Mouse (Mus musculus) gastrocnemius, postnatal 25 days (tissue): Measurements from ENCODE around the gene Plscr2. TPM values are rescaled to one million over a fixed set of nuclear protein-coding genes. Genes with fewer than 3 reads are reported as not detected.
"Not testable (repeated sequence)": the region's sequence is repeated elsewhere in the genome, so short reads cannot be mapped to it uniquely, and the experiment has no call there.

ENCODE experiments used
- DNase-seq: peaks from one replicate; pipeline ENCODE4 v3.0.0; 2022
- total RNA-seq, 2 experiments: library from RNA; stranded (reverse); gene quantifications; 1 replicate in 1 of 2; 2 replicates in 1 of 2; pipeline ENCODE4 v1.2.3; 2021

The Plscr2 gene
- total RNA-seq, 2 experiments from 2014 or later, result 1.3 to 1.5 TPM

DNA sequence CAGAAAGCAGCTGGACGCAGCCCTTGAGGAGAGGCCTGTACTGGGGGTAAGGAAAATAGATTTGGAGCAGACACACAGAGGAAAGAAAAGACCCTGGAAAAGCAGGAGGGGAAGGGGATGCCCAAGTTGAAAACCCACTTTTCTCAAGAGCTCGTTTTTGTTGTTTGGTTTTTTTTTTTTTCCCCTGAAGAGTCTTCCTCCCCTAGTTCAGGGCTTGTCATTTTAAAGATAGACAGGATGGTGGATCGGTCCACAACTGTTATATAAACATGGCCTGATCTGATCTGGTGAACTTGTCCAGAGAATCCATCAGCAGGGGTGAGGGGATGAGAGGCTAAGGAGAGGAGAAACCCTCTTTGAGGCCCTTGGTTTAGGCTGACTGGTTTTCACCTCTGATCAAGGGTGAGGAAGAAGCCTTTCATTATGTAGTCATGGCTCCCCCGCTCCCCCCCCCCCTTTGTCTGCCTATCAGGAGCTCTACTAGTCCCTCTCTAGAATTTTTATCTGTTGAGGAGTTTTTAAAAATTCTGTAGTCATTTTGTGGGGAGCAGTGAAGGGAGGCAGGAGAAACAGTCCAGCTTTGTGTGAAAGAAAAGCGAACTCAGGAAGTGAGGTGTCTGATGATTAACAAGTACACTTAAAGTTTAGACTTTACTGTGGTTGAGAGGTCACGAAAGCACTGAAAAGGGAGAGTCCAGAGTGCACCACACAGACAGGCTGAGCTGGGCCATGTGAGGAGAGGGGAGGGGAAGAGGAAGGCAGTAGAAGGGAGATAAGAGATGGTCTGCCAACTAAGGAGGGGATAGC is 1.2 kb upstream of the Plscr2 start:
- DNase-seq, result no peak

DNA sequence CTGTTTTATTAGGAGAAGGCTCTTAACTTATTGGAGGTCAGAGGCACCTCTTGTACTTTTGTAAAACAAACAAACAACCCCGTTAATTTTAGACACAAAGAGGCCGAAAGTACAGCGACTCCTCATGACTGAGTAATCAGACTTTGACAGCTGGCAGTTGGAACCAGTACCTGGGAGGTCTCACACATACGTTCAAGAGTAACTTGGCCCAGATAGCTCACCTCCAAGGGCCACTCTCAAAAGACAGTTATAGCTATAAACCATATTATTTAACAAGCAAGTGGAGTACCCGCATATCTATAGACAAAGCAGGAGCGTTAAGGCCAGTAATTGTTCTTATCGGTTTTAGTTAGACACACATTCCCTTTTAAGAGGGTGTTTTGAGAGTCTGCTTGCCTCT is 958 bp downstream of the Plscr2 start:
- DNase-seq, result no peak

DNA sequence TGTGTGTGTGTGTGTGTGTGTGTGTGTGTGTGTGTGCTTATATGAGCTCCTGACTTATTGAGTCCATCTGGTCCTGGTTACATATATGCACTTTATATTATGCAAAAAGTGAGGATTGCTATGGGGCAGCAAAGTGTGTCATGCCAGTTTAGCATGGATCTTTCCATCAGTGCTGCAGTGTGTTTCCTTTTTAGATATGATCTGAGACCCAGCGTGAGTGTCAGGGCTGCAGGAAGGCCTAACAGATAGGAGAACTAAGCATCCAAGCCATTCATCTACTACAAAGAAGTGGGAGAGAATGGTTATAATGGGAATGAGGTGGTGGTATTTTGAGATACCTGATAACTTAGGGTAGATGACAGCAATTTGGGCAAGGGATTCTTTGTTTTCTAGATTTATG is 4.6 kb downstream of the Plscr2 start:
- DNase-seq, result no peak

DNA sequence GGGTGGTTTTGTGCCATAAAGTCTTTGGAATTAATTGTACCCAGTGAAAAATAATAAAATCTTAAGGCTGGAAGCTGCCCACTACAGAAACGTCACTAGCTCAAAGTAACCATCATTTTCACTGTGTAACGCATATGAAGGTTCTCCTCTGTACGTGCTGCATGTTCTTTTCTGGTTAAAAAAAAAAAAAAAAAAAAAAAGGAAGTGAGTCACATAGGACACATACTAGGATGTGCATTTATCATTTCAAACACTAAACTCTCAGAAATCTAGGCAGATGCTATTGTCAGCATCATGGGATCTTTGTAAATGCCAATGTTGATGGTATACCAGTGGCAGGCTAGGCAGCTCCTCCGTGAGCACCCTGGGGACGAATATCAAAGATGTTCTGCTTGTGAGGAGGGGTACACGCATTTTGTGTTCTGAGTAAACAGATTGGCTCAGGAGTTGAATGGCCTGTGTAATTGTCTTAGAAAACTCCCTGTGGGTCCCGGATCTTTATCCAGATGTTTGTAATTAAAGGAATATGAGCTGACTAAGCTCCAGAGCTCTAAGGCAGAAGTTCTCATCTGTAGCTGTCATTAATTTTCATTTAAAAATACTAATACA is 7.3 kb downstream of the Plscr2 start:
- no peak for DNase-seq

DNA sequence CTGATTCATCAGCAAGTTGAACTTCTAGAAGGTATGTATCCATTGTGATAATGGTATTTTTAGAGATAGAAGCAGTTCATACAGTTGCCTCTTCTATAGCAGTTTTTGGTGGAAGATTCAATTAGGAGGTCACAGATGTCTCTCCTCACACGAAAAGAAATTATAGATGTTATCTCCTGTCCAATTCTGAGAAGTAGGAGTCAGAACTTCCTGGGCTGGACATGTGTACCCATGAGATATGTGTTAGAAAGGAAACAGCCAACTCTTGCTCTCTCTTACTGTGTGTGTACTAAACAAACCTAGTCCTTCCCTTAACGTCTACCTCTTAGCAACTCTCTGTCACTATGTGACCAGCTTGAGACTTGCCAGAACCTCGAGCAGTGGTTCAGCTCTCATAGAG is 14.3 kb downstream of the Plscr2 start:
- no peak for DNase-seq

DNA sequence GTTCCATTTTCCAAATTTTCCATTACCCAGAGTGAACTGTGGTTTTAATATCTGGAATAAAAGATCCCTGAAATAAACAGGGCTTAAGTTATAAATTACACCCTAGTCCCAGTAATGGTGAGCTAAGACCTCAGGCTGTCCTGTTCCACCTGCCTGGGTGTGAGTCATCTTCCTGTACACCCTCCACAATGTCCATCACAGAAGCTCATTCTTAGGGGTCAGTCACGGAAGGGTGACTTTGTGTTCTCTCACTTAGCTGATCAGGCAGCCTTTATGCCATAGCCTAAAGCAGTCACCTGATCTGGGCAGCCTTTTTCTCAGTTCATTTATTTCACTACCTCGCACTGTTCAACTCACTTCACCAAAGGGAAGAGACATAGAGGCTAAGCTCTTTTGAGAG is 16.8 kb downstream of the Plscr2 start:
- DNase-seq, result no peak

DNA sequence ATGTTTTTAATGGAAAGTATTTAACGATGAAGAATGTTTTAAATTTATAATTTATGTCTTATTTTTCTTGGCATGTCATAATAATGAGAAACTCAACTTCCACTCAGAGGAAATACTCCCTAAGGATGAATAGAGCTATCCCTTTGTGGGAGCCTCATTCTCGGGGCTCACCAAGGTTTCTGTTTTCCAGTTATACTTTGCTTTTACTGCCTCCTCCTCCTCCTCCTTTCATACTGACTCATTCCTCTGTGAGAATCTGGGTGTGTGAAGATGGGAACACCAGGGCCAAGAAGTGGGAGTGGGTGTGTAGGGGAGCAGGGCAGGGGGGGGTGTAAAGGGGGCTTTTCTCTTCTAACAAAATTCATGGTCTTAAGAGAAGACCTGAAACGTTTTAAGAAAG is 17.5 kb downstream of the Plscr2 start:
- no peak for DNase-seq

DNA sequence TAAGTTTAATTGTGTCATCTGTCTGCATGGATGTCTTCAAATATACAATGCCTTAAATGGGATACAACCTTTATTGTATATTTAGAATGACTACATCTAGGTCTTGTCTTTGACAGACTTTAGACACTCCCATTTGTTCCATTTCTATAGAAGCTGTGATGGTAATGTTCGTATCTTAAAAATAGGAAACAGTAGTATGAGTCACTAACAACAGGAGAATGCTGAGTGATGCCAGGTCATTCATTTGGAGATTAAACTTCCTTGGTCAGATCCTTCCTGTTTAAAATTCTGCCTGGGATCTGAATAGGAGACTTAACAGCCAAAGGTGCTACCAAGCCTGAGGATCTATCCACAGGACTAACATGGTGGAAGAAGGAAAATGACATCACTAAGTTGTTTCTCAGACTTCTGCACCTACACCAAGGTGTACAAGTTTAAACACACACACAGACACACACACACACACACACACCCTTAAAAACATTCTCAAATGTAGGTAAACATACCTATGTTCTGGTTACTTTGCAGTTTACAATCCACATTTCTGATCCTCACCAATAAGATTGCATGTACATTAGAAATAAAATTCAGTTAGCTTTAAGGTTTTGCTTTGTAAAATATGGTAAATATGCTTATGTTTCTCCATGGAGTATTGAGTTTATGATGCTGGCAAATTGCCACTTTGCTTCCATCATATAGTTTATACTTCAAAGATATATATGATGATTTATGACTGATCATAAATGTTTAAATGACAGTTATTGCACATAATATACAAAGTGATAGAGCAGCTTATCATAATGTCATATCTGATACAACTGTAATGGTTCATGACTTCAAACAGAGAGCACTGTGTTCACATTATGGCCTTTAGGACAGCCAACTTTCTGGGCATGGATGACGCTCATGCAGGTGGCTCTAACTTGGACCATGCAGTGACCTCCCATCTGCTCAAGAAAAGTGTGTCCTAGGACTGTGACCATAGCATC is 18.5 kb downstream of the Plscr2 start:
- no peak for DNase-seq

DNA sequence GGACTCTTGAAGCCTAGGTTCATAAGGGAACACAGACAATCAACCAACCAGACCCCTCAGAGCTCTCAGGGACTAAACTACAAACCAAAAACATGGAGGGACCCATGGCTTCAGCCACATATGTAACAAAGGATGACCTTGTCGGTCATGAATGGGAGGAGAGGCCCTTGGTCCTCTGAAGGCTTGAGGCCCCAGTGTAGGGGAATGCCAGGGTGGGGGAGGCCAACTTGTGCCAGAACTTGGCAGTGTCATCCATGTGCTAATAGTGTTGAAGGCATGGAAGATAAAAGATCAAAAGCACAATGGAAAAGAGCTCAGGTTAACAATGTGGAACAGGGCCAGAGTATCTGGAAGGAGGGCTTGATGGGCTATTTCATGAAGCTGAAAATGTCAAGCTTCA is 22.9 kb downstream of the Plscr2 start:
- no peak for DNase-seq

DNA sequence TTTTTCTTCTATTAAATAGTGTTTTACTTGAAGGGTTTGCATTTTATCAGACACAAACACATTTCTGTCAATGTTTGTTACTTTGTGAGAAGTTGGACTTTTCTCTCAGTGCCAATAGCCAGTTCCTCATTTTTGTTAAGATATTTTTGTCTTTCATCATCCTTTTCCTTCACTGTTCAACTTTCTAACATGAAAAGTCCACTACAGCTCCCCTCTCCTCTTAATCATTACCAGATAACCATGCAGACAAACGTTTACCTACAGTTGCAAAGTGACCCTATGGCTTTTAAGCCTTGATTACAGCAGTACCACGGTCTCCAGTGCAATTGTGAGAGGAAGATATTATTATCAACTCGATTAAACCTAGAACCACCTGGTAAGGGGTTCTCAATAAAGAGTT is 25.8 kb downstream of the Plscr2 start:
- DNase-seq, result no peak

DNA sequence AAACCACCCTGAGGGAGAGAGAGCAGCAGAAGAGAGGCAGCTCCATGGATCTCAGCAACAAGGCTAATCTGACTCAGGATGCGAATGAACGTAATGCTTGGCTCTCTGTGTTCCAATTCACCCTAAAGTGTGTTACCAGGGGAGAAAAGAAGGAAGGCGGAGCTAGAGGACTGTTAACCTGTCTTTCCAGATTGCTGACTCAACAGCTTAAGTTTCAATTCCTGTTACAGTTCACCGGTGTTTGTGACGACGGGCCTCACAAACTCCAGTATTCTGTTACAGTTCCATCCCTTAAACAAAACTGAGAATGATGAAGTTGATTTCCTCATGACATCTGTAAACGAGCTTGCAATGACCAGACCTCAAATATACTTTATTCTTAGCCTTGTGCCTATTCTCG is 29.7 kb downstream of the Plscr2 start:
- no peak for DNase-seq

DNA sequence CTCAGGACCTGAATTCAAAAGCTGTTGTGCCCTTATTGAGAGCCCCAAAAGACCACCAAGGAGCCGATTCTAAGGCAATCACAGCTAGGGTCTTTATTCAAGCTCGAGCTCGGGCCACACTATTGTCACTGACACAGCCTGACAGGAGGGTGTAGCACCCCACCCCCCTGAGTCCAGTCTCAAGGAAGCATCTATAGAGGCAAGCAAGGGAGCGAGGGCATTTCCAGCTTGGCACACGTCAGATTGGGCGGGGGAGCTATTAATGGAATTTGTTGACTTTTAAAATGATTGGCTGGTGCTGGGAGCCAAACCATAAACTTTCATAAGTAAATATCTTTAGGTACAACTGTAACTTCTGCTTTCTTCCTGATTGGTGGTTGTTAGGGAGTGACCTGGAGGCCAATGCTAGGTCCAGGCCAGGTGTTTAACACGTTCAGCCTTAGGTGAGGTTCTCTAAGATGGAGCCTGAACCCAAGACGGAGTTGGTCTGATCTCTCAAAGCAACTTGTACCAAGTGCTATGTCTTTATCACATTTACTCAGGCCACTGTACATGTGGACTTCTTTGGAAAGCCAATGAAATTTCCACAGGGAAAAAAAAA is 30.3 kb downstream of the Plscr2 start:
- DNase-seq, result no peak

DNA sequence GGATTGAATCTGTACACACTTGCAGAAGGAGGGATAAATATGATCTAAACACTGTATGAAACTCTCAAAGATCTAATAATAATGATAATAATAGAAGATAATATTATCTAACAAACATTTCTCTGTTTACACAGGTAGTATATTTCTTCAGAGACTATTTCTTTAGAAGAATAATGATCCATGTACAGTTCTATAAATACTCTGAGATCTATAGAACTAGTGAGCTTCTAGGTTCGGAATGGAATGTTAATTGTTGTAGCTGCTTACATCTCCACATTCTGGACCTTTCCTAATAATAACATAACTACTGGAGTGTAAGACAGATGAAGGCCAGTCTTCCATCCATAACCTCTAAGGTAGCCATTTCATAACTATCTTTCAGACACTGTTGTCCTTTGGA is 33.7 kb downstream of the Plscr2 start, which contains the start of gene 1700057G04Rik:
Gene 1700057G04Rik, plus strand, starts transcription at position 301 of the 400 bp plus-strand sequence.
- no peak for DNase-seq

DNA sequence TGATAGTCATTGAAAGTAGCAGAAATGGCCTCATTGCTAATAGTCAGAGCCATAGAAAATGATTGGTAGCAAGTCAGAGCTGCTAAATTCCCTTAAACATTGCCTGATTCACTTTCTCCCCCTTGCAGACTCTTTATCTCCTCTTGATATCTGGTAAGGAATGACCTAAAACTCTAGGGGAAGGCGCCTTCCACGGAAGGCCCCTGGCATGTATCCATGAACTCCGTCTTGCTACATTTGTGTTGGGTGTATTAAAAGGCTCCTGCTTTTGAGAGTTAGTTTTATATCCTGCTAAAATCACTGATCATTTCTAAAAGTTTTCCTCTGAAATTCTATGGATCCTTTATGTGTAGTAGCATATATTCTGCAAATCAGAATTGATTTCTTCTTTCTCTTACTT is 41.4 kb downstream of the Plscr2 start:
- DNase-seq, result no peak

DNA sequence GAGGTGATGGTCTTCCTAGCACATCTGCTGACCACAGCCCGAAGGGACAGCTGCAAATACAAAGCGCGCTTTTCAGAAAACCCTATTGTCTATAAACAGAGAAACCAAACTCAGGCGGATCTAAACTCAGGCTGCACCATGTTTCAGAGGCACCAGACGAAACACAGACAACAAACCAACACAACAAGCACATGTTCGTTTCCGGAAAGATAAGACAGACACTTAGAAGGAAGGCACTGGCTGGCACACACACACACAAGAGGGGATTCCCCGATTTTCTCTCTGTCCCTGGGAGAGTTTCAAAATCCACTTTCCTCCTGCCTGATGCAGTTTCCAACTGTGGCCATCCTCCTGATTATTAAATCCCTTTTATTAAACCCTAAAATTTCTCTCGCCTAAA is 50.5 kb downstream of the Plscr2 start:
- DNase-seq, result not testable (repeated sequence)

DNA sequence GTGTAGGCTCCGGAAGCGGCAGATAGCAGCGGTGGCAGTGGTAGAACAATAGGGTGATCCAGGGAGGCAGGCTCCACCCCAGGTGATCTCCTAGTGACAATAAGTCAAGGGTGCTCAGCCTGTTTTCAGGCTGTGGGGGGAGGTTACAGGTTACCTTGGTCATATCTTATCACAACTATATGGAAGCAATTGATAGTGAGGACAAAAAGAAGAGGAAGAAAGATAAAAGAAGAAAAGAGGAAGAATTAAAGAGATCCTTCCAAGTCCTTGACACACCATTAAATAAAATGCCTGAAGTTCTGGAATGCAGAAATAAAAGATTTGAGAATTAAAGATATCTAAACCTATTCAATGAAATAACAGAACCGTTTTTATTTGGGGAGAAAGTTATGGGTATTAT is 51.4 kb downstream of the Plscr2 start:
- no peak for DNase-seq

DNA sequence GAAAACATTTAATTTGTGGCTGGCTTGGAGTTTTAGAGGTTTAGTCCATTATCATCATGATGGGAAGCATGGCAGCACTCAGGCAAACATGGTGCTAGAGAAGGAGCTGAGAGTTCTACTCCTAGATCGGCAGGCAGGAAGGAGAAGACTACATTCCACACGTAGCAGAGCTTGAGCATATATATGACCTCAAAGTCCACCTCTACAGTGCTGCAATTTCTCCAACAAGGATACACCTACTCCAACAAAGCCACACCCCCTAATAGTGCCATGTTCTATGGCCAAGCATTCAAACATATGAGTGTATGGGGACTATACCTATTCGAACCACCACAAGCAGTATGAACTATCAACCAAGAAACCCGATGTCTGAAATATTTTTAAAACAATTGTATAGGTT is 56.0 kb downstream of the Plscr2 start:
- no peak for DNase-seq

DNA sequence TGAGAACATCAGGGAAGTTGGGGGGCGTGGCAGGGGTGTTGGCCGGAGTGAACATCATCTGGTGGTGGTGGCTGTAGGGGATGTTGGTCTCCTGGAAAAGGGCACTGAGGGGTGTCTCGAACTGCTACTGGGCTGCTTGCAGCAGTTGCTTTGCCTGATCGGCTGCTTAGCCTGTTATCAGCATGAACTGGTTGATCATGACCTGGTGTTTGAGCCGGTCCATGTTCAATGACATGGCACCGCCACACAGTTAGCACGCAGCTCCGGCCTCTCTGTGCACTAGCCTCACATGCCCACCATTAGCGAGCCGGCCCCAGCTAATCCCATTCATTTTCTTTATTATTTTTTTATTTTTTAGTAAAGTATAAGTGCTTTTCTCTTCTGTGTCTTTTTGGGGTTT is 59.4 kb downstream of the Plscr2 start:
- DNase-seq, result no peak

DNA sequence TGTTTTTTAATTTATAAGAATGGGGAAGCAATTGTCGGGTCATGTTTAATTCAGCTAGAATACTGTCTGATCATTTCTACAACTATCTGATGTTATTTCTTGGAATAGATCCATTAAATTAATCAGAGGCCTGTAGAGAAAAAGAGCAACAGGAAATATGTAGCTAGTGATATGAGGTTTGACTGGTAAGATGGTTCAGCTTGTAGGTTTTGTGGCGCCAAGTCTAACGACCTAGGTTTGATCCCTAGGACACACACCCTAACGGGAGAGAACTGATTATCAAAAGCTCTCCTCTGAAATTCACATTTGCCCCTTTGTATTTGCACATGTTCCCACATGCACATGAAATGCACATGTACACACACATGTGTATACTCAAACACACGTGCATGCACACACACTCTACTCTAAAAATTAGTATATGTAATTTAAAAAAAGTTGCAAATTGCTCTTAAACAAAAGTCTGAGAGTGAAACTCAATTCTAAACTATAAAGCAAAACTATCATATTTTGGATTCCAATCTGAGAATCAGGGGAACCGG is 59.9 kb downstream of the Plscr2 start:
- no peak for DNase-seq

DNA sequence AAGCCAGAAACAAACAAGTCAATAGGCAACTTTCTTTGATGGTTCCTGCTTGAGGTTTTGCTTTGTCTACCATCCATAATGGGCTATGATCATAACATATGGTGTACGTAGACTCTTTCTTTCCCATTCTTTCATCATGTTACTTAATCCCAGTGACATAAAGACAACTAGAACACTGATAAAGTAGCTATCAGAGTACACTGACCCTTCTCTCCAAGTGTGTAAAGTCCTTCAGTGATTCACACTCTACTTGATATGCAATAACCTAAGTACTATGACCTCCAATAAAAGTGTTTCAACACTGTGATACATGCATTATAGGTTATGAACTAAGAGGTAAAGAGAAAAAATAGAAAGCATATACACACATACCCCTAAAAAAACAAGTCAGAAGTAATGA is 61.7 kb downstream of the Plscr2 start:
- DNase-seq, result no peak

DNA sequence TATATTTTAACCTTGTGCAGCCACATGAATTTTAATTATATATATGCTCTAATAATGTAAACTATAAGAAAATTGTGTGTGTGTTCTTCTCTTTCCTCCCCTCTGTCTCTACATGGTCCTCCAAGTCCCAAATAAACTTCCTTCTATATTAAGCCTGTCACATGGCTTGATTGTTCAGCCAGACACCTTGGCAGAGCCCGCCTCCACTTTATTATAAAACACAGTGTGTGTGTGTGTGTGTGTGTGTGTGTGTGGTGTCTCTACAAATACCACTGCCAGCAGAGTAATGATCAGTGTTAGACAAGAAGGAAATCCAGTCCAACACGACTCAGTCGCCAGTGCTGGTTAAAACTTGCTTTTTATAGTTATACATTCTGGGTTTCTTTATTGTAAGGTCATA is 62.3 kb downstream of the Plscr2 start:
- no peak for DNase-seq

DNA sequence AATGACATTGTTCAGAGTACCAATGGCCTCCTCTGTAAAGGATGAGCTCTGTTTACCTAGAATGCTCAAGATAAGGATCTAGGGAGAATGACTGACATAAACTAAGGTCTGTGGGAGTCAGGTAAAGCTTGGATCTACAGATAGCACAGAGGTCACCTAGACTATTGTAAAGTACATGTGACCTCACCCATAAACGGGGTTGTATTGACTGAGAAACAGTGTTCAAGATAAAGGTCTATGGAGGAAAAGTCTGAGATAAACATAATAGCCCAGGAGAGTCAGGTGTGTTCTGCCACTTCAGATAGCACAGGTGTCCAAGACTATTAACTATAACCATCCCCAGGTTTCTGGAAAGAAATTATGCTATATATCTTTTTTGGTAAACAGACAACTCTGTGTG is 63.6 kb downstream of the Plscr2 start:
- DNase-seq, result no peak
